ENCODE assay signal across 20 mouse cellular contexts in genomic region chr15:27944898-27945297, GRCm38 (mm10).
DNase-seq lines count a peak whose midpoint lies in the region; ATAC-seq and TF ChIP-seq lines count a peak whose summit lies in the region.
"Had no signal": no experiment of that assay in that cellular context is flagged by ENCODE, and none has a peak within 500 bp of the region (broad histone marks: within the 10 kb centered on the region; RNA-seq: fewer than 3 reads in every experiment).

No protein-coding gene starts in this region.

- H3K4me2 ChIP-seq in embryonic facial prominence, embryonic 14.5 days (ENCODE audit: low read depth, low read length), result no peak overlapping the region
- H3K4me2 ChIP-seq in forebrain, postnatal 0 days (ENCODE audit: low read depth), result no peak overlapping the region
- no peak overlapping the region for H3K4me2 ChIP-seq in forebrain, embryonic 11.5 days (ENCODE audit: low read depth, low read length, severe bottlenecking)
- no peak overlapping the region for H3K4me2 ChIP-seq in myocyte (ENCODE audit: low read depth)
- H3K4me2 ChIP-seq: embryonic facial prominence, embryonic 15.5 days had no signal

- TF ChIP-seq CTCF in forebrain, postnatal 0 days (IDR thresholded peaks at IDR 0.05; ENCODE audit: low read depth), result no peak

- WGBS in embryonic facial prominence, embryonic 14.5 days, result 92% methylated on average over 11 of the region's 11 CpGs
- WGBS in embryonic facial prominence, embryonic 10.5 days, result 91% methylated on average over 11 of the region's 11 CpGs
- 62% methylated on average over 11 of the region's 11 CpGs for WGBS in forebrain, postnatal 0 days
- 88% methylated on average over 11 of the region's 11 CpGs for WGBS in forebrain, embryonic 11.5 days

- no peak overlapping the region for H3ac ChIP-seq in myocyte (ENCODE audit: control insufficient read depth, insufficient read length)

- peak overlapping the region; percentile 28; the same call in 1 of the 2 replicates for H3K9ac ChIP-seq in embryonic facial prominence, embryonic 14.5 days (ENCODE audit: low read depth, low read length)
- H3K9ac ChIP-seq in forebrain, postnatal 0 days, result no peak overlapping the region
- no peak overlapping the region for H3K9ac ChIP-seq in forebrain, embryonic 11.5 days (ENCODE audit: low read length)
- H3K9ac ChIP-seq: embryonic facial prominence, embryonic 15.5 days; hindbrain, embryonic 14.5 days had no signal

- ATAC-seq in embryonic facial prominence, embryonic 14.5 days (ENCODE audit: low read depth), result no peak; the same call in 1 of the 2 replicates
- 0 out of 2 replicates have a peak, but pooled peaks have one; percentile 12 for ATAC-seq in forebrain, postnatal 0 days
- no peak for ATAC-seq in forebrain, embryonic 11.5 days (replicated peaks; ENCODE audit: low FRiP score)
- no peak for ATAC-seq in megakaryocyte, adult 5-6 weeks (ENCODE audit: poor library complexity, severe bottlenecking)
- ATAC-seq: intestine, embryonic 16.5 days had no signal

- no peak for DNase-seq in embryonic facial prominence, embryonic 14.5 days (ENCODE audit: low spot score)
- no peak for DNase-seq in embryonic facial prominence, embryonic 10.5 days (ENCODE audit: low spot score)
- DNase-seq in forebrain, postnatal 0 days, result no peak
- no peak for DNase-seq in forebrain, embryonic 11.5 days (ENCODE audit: low spot score)
- DNase-seq: adrenal gland, postnatal 10 days; cerebellum, adult 11 months; cerebellum, adult 9-11 months; cerebellum, postnatal 36 days; gastrocnemius, adult 2 months; gastrocnemius, postnatal 36 days; heart, adult 18-20 months; heart, postnatal 10 days had no signal

- H3K27me3 ChIP-seq in embryonic facial prominence, embryonic 14.5 days (replicated peaks; ENCODE audit: control insufficient read depth, insufficient read depth, low read length), result no peaks in the 10 kb centered on the region
- H3K27me3 ChIP-seq in embryonic facial prominence, embryonic 10.5 days (replicated peaks; ENCODE audit: low read depth, poor library complexity, severe bottlenecking), result no peaks in the 10 kb centered on the region
- no peaks in the 10 kb centered on the region for H3K27me3 ChIP-seq in forebrain, postnatal 0 days (ENCODE audit: insufficient read depth, low read length)
- H3K27me3 ChIP-seq in forebrain, embryonic 11.5 days (ENCODE audit: control insufficient read depth, insufficient read depth, low read length), result no peaks in the 10 kb centered on the region
- peaks cover 10% of the 10 kb centered on the region for H3K27me3 ChIP-seq in megakaryocyte, embryonic 14.5 days (replicated peaks)
- no peaks in the 10 kb centered on the region for H3K27me3 ChIP-seq in myocyte (ENCODE audit: control insufficient read depth, insufficient read depth, insufficient read length)
- H3K27me3 ChIP-seq: embryonic facial prominence, embryonic 15.5 days had no signal

- peaks cover 21% of the 10 kb centered on the region for H3K4me1 ChIP-seq in embryonic facial prominence, embryonic 14.5 days (ENCODE audit: control insufficient read depth, insufficient read depth, low read length)
- peaks cover 53% of the 10 kb centered on the region for H3K4me1 ChIP-seq in embryonic facial prominence, embryonic 10.5 days
- H3K4me1 ChIP-seq in forebrain, postnatal 0 days (ENCODE audit: insufficient read depth), result peaks cover 22% of the 10 kb centered on the region
- H3K4me1 ChIP-seq in forebrain, embryonic 11.5 days (replicated peaks; ENCODE audit: control insufficient read depth, insufficient read depth, low read length), result peaks cover 25% of the 10 kb centered on the region
- peaks cover 4% of the 10 kb centered on the region; the same call in 1 of the 2 replicates for H3K4me1 ChIP-seq in megakaryocyte, embryonic 14.5 days

- H3K9me3 ChIP-seq in embryonic facial prominence, embryonic 14.5 days (ENCODE audit: control insufficient read depth, low read length), result no peaks in the 10 kb centered on the region
- no peaks in the 10 kb centered on the region for H3K9me3 ChIP-seq in embryonic facial prominence, embryonic 10.5 days
- no peaks in the 10 kb centered on the region for H3K9me3 ChIP-seq in forebrain, postnatal 0 days (ENCODE audit: low read length)
- no peaks in the 10 kb centered on the region for H3K9me3 ChIP-seq in forebrain, embryonic 11.5 days (ENCODE audit: control insufficient read depth, low read length)
- no peaks in the 10 kb centered on the region for H3K9me3 ChIP-seq in megakaryocyte, embryonic 14.5 days
- H3K9me3 ChIP-seq: embryonic facial prominence, embryonic 15.5 days; heart, embryonic 10.5 days had no signal

- peaks cover 97% of the 10 kb centered on the region for H3K79me2 ChIP-seq in myocyte (ENCODE audit: control insufficient read depth, insufficient read depth)

- H3K27ac ChIP-seq in embryonic facial prominence, embryonic 14.5 days (replicated peaks; ENCODE audit: low read depth, low read length), result no peak overlapping the region
- H3K27ac ChIP-seq in embryonic facial prominence, embryonic 10.5 days (replicated peaks), result no peak overlapping the region
- H3K27ac ChIP-seq in forebrain, postnatal 0 days (ENCODE audit: low read depth, low read length), result no peak overlapping the region
- H3K27ac ChIP-seq in forebrain, embryonic 11.5 days (ENCODE audit: low read depth, low read length), result no peak overlapping the region
- H3K27ac ChIP-seq: embryonic facial prominence, embryonic 15.5 days; gastrocnemius, adult 2 months had no signal

- TF ChIP-seq POLR2A in myocyte (IDR thresholded peaks at IDR 0.05; ENCODE audit: insufficient read length, low read depth), result peak; percentile 40

- H3K4me3 ChIP-seq in embryonic facial prominence, embryonic 14.5 days (ENCODE audit: low read depth, low read length), result no peak overlapping the region
- no peak overlapping the region for H3K4me3 ChIP-seq in embryonic facial prominence, embryonic 10.5 days
- H3K4me3 ChIP-seq in forebrain, postnatal 0 days (ENCODE audit: low read depth, low read length), result no peak overlapping the region
- no peak overlapping the region for H3K4me3 ChIP-seq in forebrain, embryonic 11.5 days (ENCODE audit: low read depth, low read length)
- H3K4me3 ChIP-seq in megakaryocyte, embryonic 14.5 days (replicated peaks), result peak overlapping the region; percentile 54
- no peak overlapping the region for H3K4me3 ChIP-seq in myocyte
- H3K4me3 ChIP-seq: embryonic facial prominence, embryonic 15.5 days; erythroblast, embryonic 14.5 days; gastrocnemius, adult 2 months; heart, embryonic 10.5 days had no signal

- H3K36me3 ChIP-seq in embryonic facial prominence, embryonic 14.5 days (ENCODE audit: control insufficient read depth, insufficient read depth, low read length), result no peaks in the 10 kb centered on the region
- no peaks in the 10 kb centered on the region for H3K36me3 ChIP-seq in embryonic facial prominence, embryonic 10.5 days (replicated peaks)
- H3K36me3 ChIP-seq in forebrain, postnatal 0 days (ENCODE audit: insufficient read depth), result no peaks in the 10 kb centered on the region
- H3K36me3 ChIP-seq in forebrain, embryonic 11.5 days (ENCODE audit: control insufficient read depth, insufficient read depth, low read length), result no peaks in the 10 kb centered on the region
- no peaks in the 10 kb centered on the region for H3K36me3 ChIP-seq in megakaryocyte, embryonic 14.5 days (replicated peaks; ENCODE audit: low read length)
- H3K36me3 ChIP-seq in myocyte (ENCODE audit: control insufficient read depth, insufficient read depth), result no peaks in the 10 kb centered on the region
- H3K36me3 ChIP-seq: embryonic facial prominence, embryonic 15.5 days; heart, embryonic 10.5 days had no signal

TF ChIP-seq in myocyte, 11 proteins besides CTCF, POLR2A, EP300 and RAD21:
- TF ChIP-seq E2F4 (IDR thresholded peaks at IDR 0.05; ENCODE audit: insufficient read depth) (no peak), POLR2AphosphoS2 (IDR thresholded peaks at IDR 0.05; ENCODE audit: insufficient read length, low read depth) (peak; percentile 60), MYOD1 (IDR thresholded peaks at IDR 0.05; ENCODE audit: control insufficient read depth in 1 of 3, insufficient read length in 2 of 3, low read depth in 2 of 3) (no peak), CEBPB (IDR thresholded peaks at IDR 0.05; ENCODE audit: insufficient read depth, poor library complexity, severe bottlenecking) (no peak), SRF (IDR thresholded peaks at IDR 0.05; ENCODE audit: control insufficient read depth, insufficient read length, low read depth) (no peak), USF1 (IDR thresholded peaks at IDR 0.05; ENCODE audit: low read depth) (no peak), MYOG (IDR thresholded peaks at IDR 0.05; ENCODE audit: control insufficient read depth in 1 of 3, insufficient read depth in 1 of 3, insufficient read length in 2 of 3, low read depth in 2 of 3) (no peak)
